Mouse (Mus musculus) kidney, postnatal 10 days (tissue): Measurements from ENCODE around the gene Fbln7.
A peak's percentile ranks its signal among the peaks of the same experiment; 100 is the strongest.

Experiments
- DNase-seq: peaks from one replicate; pipeline ENCODE4 v3.0.0; 2021; ENCODE audit warnings: mixed read lengths

The Fbln7 gene

DNA sequence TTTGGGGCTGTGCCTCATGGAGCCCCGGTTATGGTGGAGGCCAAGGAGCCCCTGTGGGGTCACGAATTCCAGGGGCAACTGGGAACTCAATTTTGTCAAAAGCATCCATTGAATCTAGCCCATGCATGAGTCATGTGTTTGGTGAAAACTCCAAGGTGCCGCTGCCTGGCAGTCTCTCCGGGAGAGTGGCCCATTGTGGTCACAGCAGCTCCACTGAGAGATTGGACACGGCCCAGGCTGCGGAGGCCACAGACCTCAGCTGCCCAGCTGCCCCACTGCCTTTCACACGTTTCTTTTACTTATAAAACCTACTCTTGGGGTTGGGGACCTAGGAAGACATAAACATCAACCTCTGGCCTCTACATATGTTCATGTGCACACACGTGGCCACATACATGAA, 12.7 kb downstream of the Fbln7 start:
- DNase-seq = no peak

- DNase-seq = no peak
Observed at GRCm38 (mm10) chr2:128881236-128881635, 18.5 kb downstream of the Fbln7 start.

- no peak for DNase-seq
Observed at GRCm38 (mm10) chr2:128885225-128885811, 22.5 kb downstream of the Fbln7 start.

- peak; percentile 29 for DNase-seq
Observed at GRCm38 (mm10) chr2:128887866-128888550, 25.2 kb downstream of the Fbln7 start.

DNA sequence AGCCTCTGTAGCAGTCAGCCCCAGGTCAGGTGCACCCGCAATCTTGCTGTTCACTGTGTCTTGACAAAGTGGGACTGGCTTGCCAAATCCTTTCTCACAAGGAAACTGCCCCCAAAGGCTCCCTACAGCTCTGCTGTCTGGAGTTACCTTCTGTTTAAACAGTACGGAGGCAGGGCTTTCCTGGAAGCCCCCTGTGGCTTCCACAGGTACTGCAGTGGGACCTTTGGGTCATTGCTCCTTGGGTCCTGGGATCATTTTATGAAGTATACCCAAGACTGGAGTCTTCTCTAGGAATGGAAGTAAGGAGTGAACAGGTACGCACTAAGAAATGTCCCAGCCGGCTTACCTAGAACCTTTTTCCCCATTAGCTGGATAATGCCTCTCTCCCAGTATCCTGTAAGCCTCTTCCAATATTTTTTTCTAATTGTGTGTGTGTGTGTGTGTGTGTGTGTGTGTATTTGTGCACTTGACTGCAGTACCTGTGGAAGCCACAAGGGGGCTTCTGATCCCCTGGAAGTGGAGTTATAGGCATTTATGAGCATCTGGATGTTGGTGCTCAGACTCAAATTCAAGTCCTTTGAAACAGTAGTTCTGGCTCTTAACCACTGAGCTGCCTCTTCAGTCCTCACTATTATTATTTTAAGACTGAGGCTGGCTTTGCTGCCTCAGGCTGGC, 28.0 kb downstream of the Fbln7 start:
- DNase-seq = no peak

- DNase-seq = peak; percentile 27
Observed at GRCm38 (mm10) chr2:128892180-128892721, 29.5 kb downstream of the Fbln7 start.

GRCm38 (mm10) chr2:128902843-128903242, 40.1 kb downstream of the Fbln7 start:
- DNase-seq = no peak

- no peak for DNase-seq
Observed at GRCm38 (mm10) chr2:128903661-128904060, 40.9 kb downstream of the Fbln7 start.

DNA sequence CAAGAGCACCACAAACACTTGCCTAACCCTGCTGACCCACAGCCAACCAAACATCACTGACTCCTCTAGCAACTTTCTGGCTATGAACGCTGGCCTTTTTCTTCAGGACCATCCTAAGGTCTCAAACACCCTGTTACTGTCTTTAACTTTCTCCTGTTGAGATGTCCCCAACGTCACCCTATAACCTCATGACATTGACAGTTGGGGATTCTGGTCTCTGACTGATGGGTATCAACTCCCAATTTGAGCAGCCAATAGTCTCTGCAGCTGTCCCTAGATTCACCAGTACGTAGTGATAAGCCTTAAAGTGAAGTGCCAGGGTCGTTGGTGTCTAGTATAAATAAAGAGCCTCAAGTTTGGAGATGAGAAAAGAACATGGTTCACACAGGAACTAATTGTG, 52.2 kb downstream of the Fbln7 start:
- DNase-seq = no peak

- DNase-seq = no peak
Observed at GRCm38 (mm10) chr2:128916528-128916927, 53.7 kb downstream of the Fbln7 start.

DNA sequence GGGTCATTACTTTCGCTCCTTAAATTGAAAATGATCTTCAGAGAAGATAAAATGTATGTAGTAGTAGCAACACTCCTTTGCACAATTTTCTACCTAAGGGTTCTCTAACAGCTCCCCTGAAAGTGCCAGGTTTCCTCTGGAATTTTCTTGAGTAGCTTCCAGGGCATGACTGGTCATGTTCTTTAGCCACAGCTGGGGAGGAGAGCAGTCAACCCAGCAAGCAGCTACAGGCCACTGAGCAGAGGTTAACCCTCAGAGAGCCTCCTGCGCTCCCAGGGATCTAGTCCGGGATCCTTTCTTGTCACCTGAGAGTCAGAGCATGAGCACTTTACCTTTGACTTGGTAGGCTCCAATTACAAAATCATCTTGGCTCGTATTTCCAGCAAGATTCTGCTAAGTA, 62.0 kb downstream of the Fbln7 start:
- no peak for DNase-seq

- DNase-seq = no peak
Observed at GRCm38 (mm10) chr2:128928446-128928845, 65.7 kb downstream of the Fbln7 start.

DNA sequence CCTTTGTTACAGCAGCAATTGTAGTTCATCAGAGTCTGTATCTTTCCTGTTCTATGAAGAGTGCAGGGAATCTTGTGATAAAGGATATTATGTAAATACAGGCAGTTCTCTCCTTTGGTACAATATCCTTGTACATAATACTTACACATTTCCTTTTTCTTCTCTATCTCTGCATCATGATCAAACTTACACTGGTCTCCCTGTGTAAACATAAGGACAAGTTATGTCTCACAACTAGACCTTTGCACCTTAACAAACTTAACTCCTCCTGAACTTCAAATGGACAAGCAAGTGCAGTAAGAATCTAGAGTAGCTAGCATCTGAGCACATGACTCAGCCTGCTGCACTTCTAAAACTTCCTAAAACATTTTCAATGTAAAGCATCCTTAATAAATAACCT, 67.9 kb downstream of the Fbln7 start:
- no peak for DNase-seq

GRCm38 (mm10) chr2:128936256-128936655, 73.5 kb downstream of the Fbln7 start:
- no peak for DNase-seq

- peak; percentile 98 for DNase-seq
Observed at GRCm38 (mm10) chr2:128943538-128944528, 81.1 kb downstream of the Fbln7 start, which contains the start of gene Zc3h8. Gene Zc3h8 (minus strand): TSS chr2:128944077.
